Mouse (Mus musculus) liver, embryonic 12.5 days (tissue): Measurements from ENCODE around the gene Tspan31. TPM values are rescaled to one million over a fixed set of nuclear protein-coding genes. Genes with fewer than 3 reads are reported as not detected.

ENCODE experiments used
- ATAC-seq: fragments of 200-750 bp; cut with Nextera tagmentation; 2 replicates; pipeline ENCODE4 v1.8.0; 2017; ENCODE audit warnings: moderate number of reproducible peaks, mild to moderate bottlenecking, moderate library complexity
- H3K27ac ChIP-seq: fragments of 300-500 bp; sonication (generic); 2 replicates; pipeline ENCODE4 v1.5.1; 2016; ENCODE audit warnings: mild to moderate bottlenecking
- H3K27me3 ChIP-seq: fragments of 300-500 bp; sonication (generic); replicated peaks from 2 replicates; pipeline ENCODE4 v1.6.1; 2016; ENCODE audit warnings: mild to moderate bottlenecking, moderate library complexity
- H3K36me3 ChIP-seq: fragments of 300-500 bp; sonication (generic); 2 replicates; pipeline ENCODE4 v1.6.1; 2016; ENCODE audit warnings: mild to moderate bottlenecking, moderate library complexity
- H3K4me1 ChIP-seq: fragments of 300-500 bp; sonication (generic); 2 replicates; pipeline ENCODE4 v1.6.1; 2016
- H3K4me2 ChIP-seq: fragments of 300-500 bp; sonication (generic); 2 replicates; pipeline ENCODE4 v1.6.1; 2016; ENCODE audit warnings: mild to moderate bottlenecking, moderate library complexity
- H3K4me3 ChIP-seq: fragments of 300-500 bp; sonication (generic); 2 replicates; pipeline ENCODE4 v1.5.1; 2016; ENCODE audit warnings: mild to moderate bottlenecking, moderate library complexity
- H3K9ac ChIP-seq: fragments of 300-500 bp; sonication (generic); 2 replicates; pipeline ENCODE4 v1.6.1; 2016; ENCODE audit warnings: mild to moderate bottlenecking, moderate library complexity
- H3K9me3 ChIP-seq: fragments of 300-500 bp; sonication (generic); replicated peaks from 2 replicates; pipeline ENCODE4 v1.6.1; 2016; ENCODE audit warnings: mild to moderate bottlenecking, moderate library complexity
- WGBS: fragments of 180-500 bp; shearing (Covaris S2); methylation state at CpG from one replicate; pipeline ENCODE4 v1.1.7; 2016; ENCODE audit not compliant: insufficient replicate concordance; 5-methylcytosine and 5-hydroxymethylcytosine counted together
- polyA plus RNA-seq: library from polyadenylated mRNA; unstranded; fragments of >200 nt; fragmentation: Nextera tagmentation; extraction: Ambion mirVana; gene quantifications from 2 replicates; pipeline ENCODE4 v1.2.1, GENCODE M21; 2016

Tspan31 gene
- polyA plus RNA-seq, 1 experiment from 2014 or later: 81.9 TPM

- Histone ChIP-seq H3K4me1 (0 out of 2 replicates have a peak, but pooled peaks cover 13% of the 10 kb centered on the region), H3K4me3 (no peak overlapping the region), H3K4me2 (peak overlapping the region; percentile 33), H3K36me3 (peaks cover 20% of the 10 kb centered on the region), H3K27ac (no peak overlapping the region), H3K9me3 (no peaks in the 10 kb centered on the region), H3K27me3 (peaks cover 67% of the 10 kb centered on the region), H3K9ac (no peak overlapping the region)
- ATAC-seq: no peak
- WGBS: 6% methylated on average over 35 of the region's 35 CpGs
These were observed 21.3 kb downstream of the Tspan31 start for GRCm38 (mm10) chr10:127048608-127049394.

- 18% methylated on average over 5 of the region's 5 CpGs for WGBS
- H3K27me3 ChIP-seq: peaks cover 59% of the 10 kb centered on the region
- no peak within 1 kb of the TSS for H3K9ac ChIP-seq
- H3K4me1 ChIP-seq: peaks cover 18% of the 10 kb centered on the region
- H3K36me3 ChIP-seq: peaks cover 26% of the 10 kb centered on the region
- H3K4me3 ChIP-seq: no peak within 1 kb of the TSS
- no peaks in the 10 kb centered on the region for H3K9me3 ChIP-seq
- ATAC-seq: no peak
- H3K27ac ChIP-seq: no peak within 1 kb of the TSS
- peak within 1 kb of the TSS; percentile 33 for H3K4me2 ChIP-seq
These were observed 22.1 kb downstream of the Tspan31 start, which contains the start of gene Cyp27b1 for GRCm38 (mm10) chr10:127047954-127048353. Gene Cyp27b1 (plus strand): TSS chr10:127048250.

DNA sequence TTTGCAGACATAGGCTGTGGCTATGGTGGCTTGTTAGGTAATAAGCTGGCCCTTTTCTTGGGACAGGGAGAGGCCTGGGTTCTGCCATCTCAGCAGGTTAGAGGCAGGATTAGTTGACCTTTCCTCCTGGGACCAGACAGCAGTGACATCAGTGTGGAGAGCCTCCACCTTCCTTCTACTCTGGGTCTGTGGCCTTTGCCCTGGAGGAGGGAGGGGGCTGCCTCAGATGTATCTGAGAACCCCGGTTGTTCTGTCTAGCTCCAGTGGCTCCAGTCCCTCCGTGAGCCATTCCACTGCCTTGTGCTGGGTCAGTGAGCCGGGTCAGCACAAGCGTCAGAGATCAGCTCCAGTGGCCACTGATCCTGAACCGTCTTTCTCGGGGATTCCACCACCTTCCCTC, 26.9 kb downstream of the Tspan31 start:
- no peaks in the 10 kb centered on the region for H3K9me3 ChIP-seq
- 98% methylated on average over 6 of the region's 6 CpGs for WGBS
- no peak overlapping the region for H3K9ac ChIP-seq
- ATAC-seq: no peak
- peak overlapping the region; percentile 97 for H3K4me2 ChIP-seq
- H3K36me3 ChIP-seq: peaks cover 26% of the 10 kb centered on the region
- peaks cover 28% of the 10 kb centered on the region for H3K4me1 ChIP-seq
- H3K27me3 ChIP-seq: peaks cover 45% of the 10 kb centered on the region
- no peak overlapping the region for H3K27ac ChIP-seq
- H3K4me3 ChIP-seq: no peak overlapping the region

DNA sequence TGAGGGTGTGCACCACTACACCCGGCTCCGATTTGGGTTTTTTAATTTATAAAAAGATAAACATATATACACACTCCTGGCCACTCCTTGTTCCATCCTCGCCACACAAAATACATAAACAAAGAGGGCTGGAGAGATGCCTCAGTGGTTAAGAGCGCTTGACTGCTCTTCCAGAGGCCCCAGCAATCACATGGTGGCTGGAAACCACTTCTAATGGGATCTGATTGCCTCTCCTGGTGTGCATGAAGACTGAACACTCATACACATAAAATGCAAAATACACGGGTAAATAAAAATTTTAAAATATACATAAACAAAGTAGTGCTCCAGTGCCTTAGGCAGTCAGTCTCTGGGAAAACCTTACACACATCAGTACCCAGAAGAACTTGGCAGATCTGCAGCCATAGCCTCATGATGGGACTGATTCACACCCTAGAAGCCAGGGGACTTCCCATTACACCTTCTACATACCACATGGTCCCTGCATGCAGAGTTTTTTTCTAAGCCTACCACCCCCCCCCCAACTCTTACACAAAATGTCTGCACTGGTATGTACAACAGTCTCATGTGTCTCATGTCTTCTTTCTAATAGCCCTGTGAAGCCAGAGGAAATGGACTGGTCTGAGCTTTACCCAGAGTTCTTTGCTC, 27.5 kb downstream of the Tspan31 start:
- peaks cover 26% of the 10 kb centered on the region for H3K36me3 ChIP-seq
- H3K4me1 ChIP-seq: peaks cover 28% of the 10 kb centered on the region
- peaks cover 45% of the 10 kb centered on the region for H3K27me3 ChIP-seq
- no peak for ATAC-seq
- peak overlapping the region; percentile 74 for H3K9ac ChIP-seq
- H3K4me3 ChIP-seq: peak overlapping the region; percentile 76
- H3K27ac ChIP-seq: peak overlapping the region; percentile 46
- WGBS: 11% methylated on average over 5 of the region's 5 CpGs
- H3K4me2 ChIP-seq: peak overlapping the region; percentile 97
- H3K9me3 ChIP-seq: no peaks in the 10 kb centered on the region

GRCm38 (mm10) chr10:127041774-127042338, 28.2 kb downstream of the Tspan31 start:
- peak overlapping the region; percentile 74 for H3K9ac ChIP-seq
- 1% methylated on average over 44 of the region's 44 CpGs for WGBS
- H3K27ac ChIP-seq: peak overlapping the region; percentile 68
- peak overlapping the region; percentile 97 for H3K4me2 ChIP-seq
- H3K36me3 ChIP-seq: peaks cover 26% of the 10 kb centered on the region
- H3K27me3 ChIP-seq: peaks cover 47% of the 10 kb centered on the region
- peaks cover 28% of the 10 kb centered on the region for H3K4me1 ChIP-seq
- peak; percentile 82 for ATAC-seq
- no peaks in the 10 kb centered on the region for H3K9me3 ChIP-seq
- H3K4me3 ChIP-seq: peak overlapping the region; percentile 76

- peak; percentile 41 for ATAC-seq
- Histone ChIP-seq H3K27me3 (peaks cover 53% of the 10 kb centered on the region), H3K4me3 (peak within 1 kb of the TSS; percentile 76), H3K9me3 (no peaks in the 10 kb centered on the region), H3K9ac (peak within 1 kb of the TSS; percentile 74), H3K4me1 (peaks cover 28% of the 10 kb centered on the region), H3K36me3 (peaks cover 26% of the 10 kb centered on the region), H3K4me2 (peak within 1 kb of the TSS; percentile 97), H3K27ac (peak within 1 kb of the TSS; percentile 68)
- WGBS: under 1% methylated on average over 28 of the region's 28 CpGs
These were observed 28.7 kb downstream of the Tspan31 start, which contains the start of the genes Mettl1 and Eef1akmt3 for GRCm38 (mm10) chr10:127041274-127041766. Gene Mettl1 (plus strand): TSS chr10:127041414. Gene Eef1akmt3 (minus strand): TSS chr10:127041513.

GRCm38 (mm10) chr10:127040569-127041214, 29.4 kb downstream of the Tspan31 start:
- H3K27me3 ChIP-seq: peaks cover 59% of the 10 kb centered on the region
- H3K9ac ChIP-seq: peak overlapping the region; percentile 74
- H3K4me1 ChIP-seq: peaks cover 28% of the 10 kb centered on the region
- WGBS: 3% methylated on average over 20 of the region's 20 CpGs
- H3K9me3 ChIP-seq: no peaks in the 10 kb centered on the region
- no peak overlapping the region for H3K27ac ChIP-seq
- peaks cover 23% of the 10 kb centered on the region for H3K36me3 ChIP-seq
- H3K4me3 ChIP-seq: peak overlapping the region; percentile 76
- H3K4me2 ChIP-seq: peak overlapping the region; percentile 97
- no peak for ATAC-seq

DNA sequence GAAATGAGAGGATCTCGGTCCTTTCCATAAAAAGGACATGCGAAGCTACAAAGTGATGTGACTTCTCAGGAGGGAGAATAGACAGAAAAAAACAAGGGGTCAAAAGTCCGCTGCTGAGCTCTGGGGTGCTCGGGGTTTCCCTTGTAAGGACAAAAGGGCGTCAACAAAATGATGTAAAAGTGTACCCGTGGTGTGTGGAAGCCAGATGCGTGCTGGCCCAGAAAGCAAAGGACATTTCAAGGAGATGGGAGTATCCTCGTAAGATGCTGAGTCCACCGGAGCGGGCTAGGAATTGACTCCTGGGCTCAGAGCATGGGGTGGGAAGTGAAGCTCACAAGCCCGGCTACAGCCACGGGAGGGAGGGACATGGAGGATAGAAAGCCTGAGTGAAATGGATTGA, 32.4 kb downstream of the Tspan31 start:
- H3K4me1 ChIP-seq: peaks cover 21% of the 10 kb centered on the region
- H3K27me3 ChIP-seq: peaks cover 60% of the 10 kb centered on the region
- H3K9ac ChIP-seq: no peak overlapping the region

GRCm38 (mm10) chr10:127036273-127036672, 33.8 kb downstream of the Tspan31 start:
- Histone ChIP-seq H3K4me2 (no peak overlapping the region), H3K9ac (no peak overlapping the region), H3K27ac (no peak overlapping the region), H3K9me3 (no peaks in the 10 kb centered on the region), H3K36me3 (no peaks in the 10 kb centered on the region), H3K4me3 (no peak overlapping the region), H3K4me1 (peaks cover 7% of the 10 kb centered on the region), H3K27me3 (peaks cover 57% of the 10 kb centered on the region)
- no peak for ATAC-seq
- WGBS: 70% methylated on average over 12 of the region's 12 CpGs

More for the DNA sequence above, 32.4 kb downstream of the Tspan31 start:
- 70% methylated on average over 12 of the region's 12 CpGs for WGBS
- H3K27ac ChIP-seq: no peak overlapping the region
- H3K36me3 ChIP-seq: no peaks in the 10 kb centered on the region
- H3K9me3 ChIP-seq: no peaks in the 10 kb centered on the region
- H3K4me3 ChIP-seq: no peak overlapping the region
- no peak for ATAC-seq
- H3K4me2 ChIP-seq: no peak overlapping the region

DNA sequence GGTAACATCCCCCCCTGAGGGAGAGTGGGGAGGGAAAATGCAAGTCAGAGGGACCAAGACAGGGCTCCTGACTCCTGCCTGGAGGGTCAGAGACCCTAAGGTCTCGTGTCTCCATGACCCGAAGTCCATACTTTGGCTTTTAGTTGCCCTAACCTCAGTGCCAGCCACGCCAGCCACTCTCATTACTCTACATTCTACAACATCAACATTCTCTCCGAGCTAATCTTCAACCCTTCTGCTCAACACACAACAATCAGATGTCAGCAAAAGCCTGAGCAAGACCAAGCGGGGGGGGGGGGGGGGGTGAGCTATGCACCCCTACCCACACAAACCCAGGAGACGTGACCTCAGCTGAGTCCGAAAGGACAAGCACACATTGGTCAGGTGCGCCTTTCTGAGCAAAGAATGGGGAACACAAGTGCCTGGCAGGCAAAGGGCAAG, 36.7 kb downstream of the Tspan31 start:
- no peak overlapping the region for H3K27ac ChIP-seq
- ATAC-seq: no peak
- H3K4me3 ChIP-seq: no peak overlapping the region
- peaks cover 14% of the 10 kb centered on the region for H3K4me1 ChIP-seq
- H3K9ac ChIP-seq: no peak overlapping the region
- H3K27me3 ChIP-seq: peaks cover 27% of the 10 kb centered on the region
- no peaks in the 10 kb centered on the region for H3K9me3 ChIP-seq
- no peak overlapping the region for H3K4me2 ChIP-seq
- WGBS: 67% methylated on average over 8 of the region's 8 CpGs
- H3K36me3 ChIP-seq: peaks cover 12% of the 10 kb centered on the region
